Mouse (Mus musculus) forebrain, embryonic 15.5 days (tissue): ENCODE measurements around the gene 4921511M17Rik. TPM values are rescaled to one million over a fixed set of nuclear protein-coding genes. Genes with fewer than 3 reads are reported as not detected.
A peak's percentile ranks its signal among the peaks of the same experiment; 100 is the strongest.
"Not testable (repeated sequence)": the region's sequence is repeated elsewhere in the genome, so short reads cannot be mapped to it uniquely, and the experiment has no call there.

ENCODE experiments used
- ATAC-seq: fragments of 200-750 bp; cut with Nextera tagmentation; replicated peaks from 2 replicates; pipeline ENCODE4 v1.8.0; 2017; ENCODE audit warnings: mild to moderate bottlenecking, moderate TSS enrichment, moderate library complexity
- H3K27ac ChIP-seq: fragments of 300-500 bp; sonication (generic); replicated peaks from 2 replicates; pipeline ENCODE4 v1.5.1; 2015; ENCODE audit warnings: mild to moderate bottlenecking, inconsistent platforms
- H3K27me3 ChIP-seq: fragments of 300-500 bp; sonication (generic); 2 replicates; pipeline ENCODE4 v1.6.1; 2015; ENCODE audit warnings: inconsistent platforms
- H3K36me3 ChIP-seq: fragments of 300-500 bp; sonication (generic); 2 replicates; pipeline ENCODE4 v1.6.1; 2015; ENCODE audit warnings: mild to moderate bottlenecking, inconsistent platforms
- H3K4me1 ChIP-seq: fragments of 300-500 bp; sonication (generic); 2 replicates; pipeline ENCODE4 v1.6.1; 2015; ENCODE audit warnings: inconsistent platforms
- H3K4me2 ChIP-seq: fragments of 300-500 bp; sonication (generic); replicated peaks from 2 replicates; pipeline ENCODE4 v1.6.1; 2015; ENCODE audit warnings: mild to moderate bottlenecking, inconsistent platforms
- H3K4me3 ChIP-seq: fragments of 300-500 bp; sonication (generic); 2 replicates; pipeline ENCODE4 v1.5.1; 2015; ENCODE audit warnings: mild to moderate bottlenecking, inconsistent platforms
- H3K9ac ChIP-seq: fragments of 300-500 bp; sonication (generic); replicated peaks from 2 replicates; pipeline ENCODE4 v1.6.1; 2015; ENCODE audit warnings: mild to moderate bottlenecking, inconsistent platforms
- H3K9me3 ChIP-seq: fragments of 300-500 bp; sonication (generic); 2 replicates; pipeline ENCODE4 v1.6.1; 2016; ENCODE audit warnings: inconsistent platforms
- WGBS: fragments of 180-500 bp; shearing (Covaris S2); methylation state at CpG from one replicate; pipeline ENCODE4 v1.1.7; 2015; ENCODE audit warnings: mixed read lengths; 5-methylcytosine and 5-hydroxymethylcytosine counted together
- polyA plus RNA-seq: library from polyadenylated mRNA; unstranded; fragments of >200 nt; fragmentation: Nextera tagmentation; extraction: Ambion mirVana; gene quantifications from 2 replicates; pipeline ENCODE4 v1.2.1, GENCODE M21; 2015

4921511M17Rik gene
- not detected in 2 replicates for polyA plus RNA-seq

DNA sequence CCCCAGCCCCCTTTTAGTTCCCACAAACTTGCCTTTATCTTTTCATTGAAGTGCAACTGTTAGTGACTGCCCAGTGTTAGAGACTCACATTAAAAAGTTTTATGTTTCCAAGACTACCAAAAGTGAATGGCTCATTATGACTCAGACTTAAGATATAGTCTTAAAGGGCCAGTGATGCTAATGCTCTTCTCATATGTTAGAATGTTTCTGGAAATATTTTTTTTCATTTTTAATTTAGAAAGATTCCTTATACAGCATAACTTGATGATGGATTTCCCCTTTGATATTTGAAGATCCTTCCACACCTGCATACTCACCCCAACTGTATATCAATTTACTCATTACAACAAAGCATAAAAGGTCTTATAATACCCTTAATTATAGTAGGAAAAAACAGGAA lies at the start of gene 4921511M17Rik:
4921511M17Rik (minus strand) TSS at position 101 of the 400 bp plus-strand sequence.
- H3K9me3 ChIP-seq, H3K36me3 ChIP-seq, H3K27ac ChIP-seq, H3K4me1 ChIP-seq, ATAC-seq, H3K27me3 ChIP-seq, H3K4me3 ChIP-seq, H3K4me2 ChIP-seq, H3K9ac ChIP-seq: not testable (repeated sequence)

DNA sequence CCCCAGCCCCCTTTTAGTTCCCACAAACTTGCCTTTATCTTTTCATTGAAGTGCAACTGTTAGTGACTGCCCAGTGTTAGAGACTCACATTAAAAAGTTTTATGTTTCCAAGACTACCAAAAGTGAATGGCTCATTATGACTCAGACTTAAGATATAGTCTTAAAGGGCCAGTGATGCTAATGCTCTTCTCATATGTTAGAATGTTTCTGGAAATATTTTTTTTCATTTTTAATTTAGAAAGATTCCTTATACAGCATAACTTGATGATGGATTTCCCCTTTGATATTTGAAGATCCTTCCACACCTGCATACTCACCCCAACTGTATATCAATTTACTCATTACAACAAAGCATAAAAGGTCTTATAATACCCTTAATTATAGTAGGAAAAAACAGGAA lies 21.3 kb upstream of the 4921511M17Rik start, which contains the start of gene Gm10057:
Gm10057 (minus strand) TSS at position 101 of the 400 bp plus-strand sequence.
- H3K4me3 ChIP-seq, H3K27me3 ChIP-seq, H3K4me2 ChIP-seq, H3K36me3 ChIP-seq, H3K27ac ChIP-seq, ATAC-seq, H3K4me1 ChIP-seq, H3K9me3 ChIP-seq, H3K9ac ChIP-seq: not testable (repeated sequence)

DNA sequence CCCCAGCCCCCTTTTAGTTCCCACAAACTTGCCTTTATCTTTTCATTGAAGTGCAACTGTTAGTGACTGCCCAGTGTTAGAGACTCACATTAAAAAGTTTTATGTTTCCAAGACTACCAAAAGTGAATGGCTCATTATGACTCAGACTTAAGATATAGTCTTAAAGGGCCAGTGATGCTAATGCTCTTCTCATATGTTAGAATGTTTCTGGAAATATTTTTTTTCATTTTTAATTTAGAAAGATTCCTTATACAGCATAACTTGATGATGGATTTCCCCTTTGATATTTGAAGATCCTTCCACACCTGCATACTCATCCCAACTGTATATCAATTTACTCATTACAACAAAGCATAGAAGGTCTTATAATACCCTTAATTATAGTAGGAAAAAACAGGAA lies 21.1 kb downstream of the 4921511M17Rik start, which contains the start of gene Samt1:
Samt1 (minus strand) TSS at position 101 of the 400 bp plus-strand sequence.
- not testable (repeated sequence) for H3K27ac ChIP-seq, ATAC-seq, H3K4me1 ChIP-seq, H3K36me3 ChIP-seq, H3K9ac ChIP-seq, H3K27me3 ChIP-seq, H3K4me2 ChIP-seq, H3K4me3 ChIP-seq, H3K9me3 ChIP-seq

DNA sequence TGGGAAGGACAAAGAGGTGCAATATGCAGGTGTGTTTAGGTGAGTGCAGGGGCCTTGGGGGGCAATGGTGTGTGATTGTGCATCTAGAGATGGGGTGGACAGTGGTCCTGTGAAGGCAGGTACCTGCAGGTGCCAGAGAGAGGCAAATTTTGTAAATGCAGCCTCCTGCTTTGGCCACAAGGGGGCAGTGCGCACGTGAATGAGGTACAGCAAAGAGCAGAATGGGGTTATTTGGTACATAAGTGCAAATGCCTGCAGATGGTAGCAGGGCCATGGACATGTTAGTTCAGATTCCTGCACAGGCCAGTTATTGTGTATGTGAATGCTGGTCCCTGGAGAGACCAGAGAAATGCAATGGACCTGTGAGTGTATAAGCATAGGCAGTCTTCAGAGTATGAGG lies 56.7 kb downstream of the 4921511M17Rik start:
- H3K27ac ChIP-seq, H3K4me1 ChIP-seq, H3K9me3 ChIP-seq, H3K36me3 ChIP-seq, H3K9ac ChIP-seq, H3K4me3 ChIP-seq, H3K27me3 ChIP-seq, H3K4me2 ChIP-seq: not testable (repeated sequence)
- ATAC-seq, result peak; percentile 36; the same call in 1 of the 2 replicates
- WGBS, result no CpG with 5 or more reads among the region's 2 CpGs

DNA sequence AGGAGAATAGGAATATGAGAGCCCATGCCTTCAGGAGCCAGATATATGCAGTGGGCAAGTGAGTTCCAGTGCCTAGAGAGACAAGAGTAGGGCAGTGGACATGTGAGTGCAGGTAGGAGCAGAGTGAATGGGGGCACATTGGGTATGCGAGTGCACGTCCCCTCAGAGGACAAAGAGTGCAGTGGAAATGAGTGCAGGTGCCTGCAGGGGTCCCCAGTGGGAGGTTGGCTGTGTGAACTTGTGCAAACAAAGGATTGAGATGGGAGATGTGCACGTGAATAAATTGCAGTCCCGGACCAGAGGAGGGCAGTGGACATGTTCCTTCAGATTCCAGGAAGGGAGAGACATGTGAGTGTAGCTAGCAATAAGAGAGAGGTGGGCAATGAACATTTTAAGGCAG lies 57.2 kb downstream of the 4921511M17Rik start:
- H3K27me3 ChIP-seq, ATAC-seq, H3K9ac ChIP-seq, H3K4me2 ChIP-seq, H3K27ac ChIP-seq, H3K9me3 ChIP-seq, H3K4me3 ChIP-seq, H3K36me3 ChIP-seq, H3K4me1 ChIP-seq: not testable (repeated sequence)
- WGBS, result 19% methylated on average over 4 of the region's 4 CpGs

DNA sequence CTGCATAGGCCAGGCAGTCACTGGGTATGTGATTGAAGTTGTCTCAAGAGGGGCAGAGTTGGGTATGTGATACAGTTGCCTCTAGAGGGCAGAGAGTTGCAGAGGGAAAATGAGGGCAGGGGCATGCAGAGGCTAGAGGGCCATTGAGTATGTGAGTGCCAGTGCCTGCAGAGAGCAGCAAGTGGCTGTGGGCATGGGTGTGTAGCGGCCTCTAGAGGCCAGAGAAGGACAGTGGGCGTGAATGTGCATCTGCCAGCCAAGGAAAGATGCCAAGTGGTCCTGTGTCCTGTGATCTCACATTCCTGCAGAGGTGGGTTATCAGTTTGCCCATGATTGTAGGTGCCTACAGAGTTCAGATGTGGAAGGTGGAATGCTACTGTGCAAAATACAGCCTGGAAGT lies 59.2 kb downstream of the 4921511M17Rik start:
- Histone ChIP-seq H3K4me3 (no peak overlapping the region), H3K9me3 (no peaks in the 10 kb centered on the region), H3K36me3 (no peaks in the 10 kb centered on the region), H3K27ac (no peak overlapping the region), H3K27me3 (no peaks in the 10 kb centered on the region), H3K4me1 (no peaks in the 10 kb centered on the region), H3K4me2 (no peak overlapping the region), H3K9ac (no peak overlapping the region)
- WGBS, result 12% methylated on average over 2 of the region's 2 CpGs
- ATAC-seq, result no peak

Other genes starting within 250 kb of the 4921511M17Rik start
- gene Spin2c, start 201.6 kb downstream of the 4921511M17Rik start, polyA plus RNA-seq, result 22.1 and 25.1 TPM in 2 replicates
- gene Samt1, start 21.2 kb downstream of the 4921511M17Rik start, polyA plus RNA-seq, result not detected in 2 replicates
- not detected in 2 replicates for gene Gm10057, start 21.2 kb upstream of the 4921511M17Rik start, polyA plus RNA-seq
- not detected in 2 replicates for gene Gm15140, start 86.9 kb upstream of the 4921511M17Rik start, polyA plus RNA-seq